12 mouse cellular contexts compared by ENCODE assay signal in genomic region chr8:128437156-128437825, GRCm38 (mm10).
DNase-seq lines count a peak whose midpoint lies in the region; ATAC-seq lines count a peak whose summit lies in the region.
"Had no signal": no experiment of that assay in that cellular context is flagged by ENCODE, and none has a peak within 500 bp of the region (broad histone marks: within the 10 kb centered on the region; RNA-seq: fewer than 3 reads in every experiment).

No protein-coding gene starts in this region.

- H3K27me3 ChIP-seq in heart, embryonic 11.5 days (ENCODE audit: control insufficient read depth, insufficient read depth, low read length), result no peaks in the 10 kb centered on the region
- H3K27me3 ChIP-seq in heart, embryonic 14.5 days (ENCODE audit: control insufficient read depth, insufficient read depth, low read length), result no peaks in the 10 kb centered on the region

- intact Hi-C loops in left cerebral cortex, postnatal 25 days (cut with DNase I), result no loop called here
- intact Hi-C loops in left cerebral cortex, postnatal 36 days (cut with DNase I), result no loop called here

- no peak overlapping the region for H3K4me2 ChIP-seq in heart, embryonic 11.5 days
- no peak overlapping the region for H3K4me2 ChIP-seq in heart, embryonic 14.5 days (ENCODE audit: low read length)

- peaks cover 34% of the 10 kb centered on the region for H3K36me3 ChIP-seq in heart, embryonic 11.5 days (ENCODE audit: control insufficient read depth, insufficient read depth, low read length)
- H3K36me3 ChIP-seq in heart, embryonic 14.5 days (ENCODE audit: control insufficient read depth, insufficient read depth, low read length), result peaks cover 94% of the 10 kb centered on the region

- ATAC-seq in heart, embryonic 11.5 days (replicated peaks; ENCODE audit: insufficient number of reproducible peaks, low FRiP score, low TSS enrichment), result no peak
- no peak for ATAC-seq in heart, embryonic 14.5 days (ENCODE audit: insufficient number of reproducible peaks, insufficient read depth, low FRiP score, low read depth)
- no peak for ATAC-seq in cerebellum, adult (ENCODE audit: insufficient number of reproducible peaks, low FRiP score, low TSS enrichment)
- ATAC-seq: inflammation-experienced regulatory T-cells, adult 6 months had no signal

- no peak overlapping the region for H3K9ac ChIP-seq in heart, embryonic 11.5 days (ENCODE audit: low read depth, low read length)
- H3K9ac ChIP-seq in heart, embryonic 14.5 days (ENCODE audit: low read length), result no peak overlapping the region

- peak; percentile 47 to 79 for DNase-seq in heart, adult 9 months (ENCODE audit: low spot score in 2 of 2)
- peak; percentile 6 to 20 for DNase-seq in left cerebral cortex, postnatal 25 days (ENCODE audit: low spot score in 2 of 2)
- DNase-seq in left cerebral cortex, postnatal 36 days (ENCODE audit: low spot score in 2 of 2), result no peak
- peak; percentile 51 for DNase-seq in lung, postnatal 10 days
- no peak for DNase-seq in embryo, embryonic 10 days (ENCODE audit: low spot score)
- DNase-seq: adrenal gland, postnatal 14 days; cerebellum, adult 9-10 months; gastrocnemius, postnatal 10 days had no signal

- H3K4me1 ChIP-seq in heart, embryonic 11.5 days (ENCODE audit: control insufficient read depth, insufficient read depth, low read length), result no peaks in the 10 kb centered on the region; the same call in 1 of the 2 replicates
- H3K4me1 ChIP-seq in heart, embryonic 14.5 days (ENCODE audit: control insufficient read depth in 2 of 2, insufficient read depth in 2 of 2, low read length in 2 of 2), result peaks cover 0 to 6% of the 10 kb centered on the region in 2 experiments; a peak in 1 of 4 replicates

- no peaks in the 10 kb centered on the region for H3K9me3 ChIP-seq in heart, embryonic 11.5 days (replicated peaks; ENCODE audit: control insufficient read depth, low read length)
- no peaks in the 10 kb centered on the region for H3K9me3 ChIP-seq in heart, embryonic 14.5 days (ENCODE audit: control insufficient read depth, low read length)

- no peak overlapping the region for H3K4me3 ChIP-seq in heart, embryonic 11.5 days (ENCODE audit: low read depth, low read length)
- H3K4me3 ChIP-seq in heart, embryonic 14.5 days (ENCODE audit: control insufficient read depth in 1 of 2, insufficient read depth in 1 of 2, low read depth in 1 of 2, low read length in 2 of 2), result no peak overlapping the region

- H3K27ac ChIP-seq in heart, embryonic 11.5 days (ENCODE audit: low read depth, low read length), result no peak overlapping the region
- H3K27ac ChIP-seq in heart, embryonic 14.5 days (replicated peaks in 1 of 2; ENCODE audit: control insufficient read depth in 1 of 2, insufficient read depth in 1 of 2, low read depth in 2 of 2, low read length in 2 of 2), result peak overlapping the region; percentile 25 to 35; a peak in 3 of 4 replicates

- WGBS in heart, embryonic 11.5 days (ENCODE audit: insufficient replicate concordance), result 73% methylated on average over 12 of the region's 12 CpGs
- 74% methylated on average over 12 of the region's 12 CpGs for WGBS in heart, embryonic 14.5 days

Comparison
In these comparisons a context has a peak if more than half of its experiments do, and no peak if none do; other contexts are left out.
1. DNase-seq: peak in heart, adult 9 months (2 of 2), left cerebral cortex, postnatal 25 days (2 of 2) and lung, postnatal 10 days (single experiment); none in left cerebral cortex, postnatal 36 days (0 of 2) and embryo, embryonic 10 days (single experiment).